Mouse (Mus musculus): ENCODE data around the gene Krt76. TPM values are rescaled to one million over a fixed set of nuclear protein-coding genes. Genes with fewer than 3 reads are reported as not detected.
A peak's percentile ranks its signal among the peaks of the same experiment; 100 is the strongest.

Krt76 gene
- polyA plus RNA-seq, 1 experiment from 2014 or later: not detected

DNA sequence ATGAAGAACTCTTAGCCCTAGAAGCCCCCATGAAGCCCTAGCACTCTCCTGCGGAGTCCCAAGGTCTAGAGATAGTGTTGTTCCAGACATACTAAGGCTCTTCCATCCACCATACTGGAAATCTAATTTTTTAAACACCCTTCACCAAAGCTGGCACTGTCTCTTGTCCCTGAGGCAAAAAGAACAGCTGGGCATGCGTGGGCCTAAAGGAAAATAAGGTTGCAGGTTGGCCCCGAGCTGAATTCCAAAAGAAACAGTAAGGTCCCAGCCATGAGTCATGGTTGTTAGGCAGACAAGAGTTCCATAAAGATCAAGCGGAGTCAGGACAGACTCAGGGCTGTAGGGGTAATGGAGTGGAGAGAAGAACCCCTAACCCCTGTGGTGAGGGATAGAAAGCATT is 19.5 kb downstream of the Krt76 start:
- Histone ChIP-seq H3K36me3 (replicated peaks; ENCODE audit: insufficient read depth, low read length) (no peaks in the 10 kb centered on the region), H3K9ac (replicated peaks) (no peak overlapping the region), H3K9me3 (ENCODE audit: low read length) (no peaks in the 10 kb centered on the region), H3K27me3 (ENCODE audit: insufficient read depth, low read length) (peaks cover 4% of the 10 kb centered on the region; the same call in 1 of the 2 replicates), H3K4me3 (ENCODE audit: low read depth, low read length) (no peak overlapping the region), H3K27ac (ENCODE audit: low read depth) (no peak overlapping the region), H3K4me1 (ENCODE audit: insufficient read depth) (no peaks in the 10 kb centered on the region), H3K4me2 (ENCODE audit: low read depth, low read length) (no peak overlapping the region)
- DNase-seq: no peak
- TF ChIP-seq EP300 (IDR thresholded peaks at IDR 0.05; ENCODE audit: low read depth): no peak
- no peak for TF ChIP-seq CTCF (IDR thresholded peaks at IDR 0.05; ENCODE audit: low read depth)
- WGBS (ENCODE audit: insufficient replicate concordance): 66% methylated on average over 4 of the region's 4 CpGs
- ATAC-seq: no peak

DNA sequence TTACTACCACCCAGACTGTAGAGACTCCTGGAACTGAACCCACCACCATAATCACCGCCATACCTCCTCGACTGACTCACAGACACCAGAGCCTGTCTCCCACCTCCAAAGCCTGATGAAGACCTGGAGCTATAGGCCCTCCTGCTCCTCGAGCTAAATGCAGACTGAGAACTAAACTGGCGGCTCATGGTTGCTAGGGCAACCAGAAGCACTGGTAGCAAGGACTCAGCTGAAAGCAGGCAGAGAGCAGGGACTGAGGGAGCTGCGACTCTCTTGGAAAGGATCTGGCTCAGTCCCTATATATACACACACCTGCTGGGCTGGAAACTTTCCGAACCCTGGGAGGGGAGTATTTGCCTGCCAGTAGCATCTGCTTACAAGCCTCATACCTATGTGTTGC is 23.3 kb downstream of the Krt76 start, which contains the start of gene Krt77:
Krt77 (minus strand) TSS at position 275 of the 400 bp plus-strand sequence.
- 36% methylated on average over 6 of the region's 6 CpGs for WGBS (ENCODE audit: insufficient replicate concordance)
- Histone ChIP-seq H3K4me3 (ENCODE audit: low read depth, low read length) (no peak within 1 kb of the TSS), H3K4me2 (ENCODE audit: low read depth, low read length) (no peak within 1 kb of the TSS), H3K27me3 (ENCODE audit: insufficient read depth, low read length) (peaks cover 4% of the 10 kb centered on the region; the same call in 1 of the 2 replicates), H3K9ac (replicated peaks) (no peak within 1 kb of the TSS), H3K27ac (ENCODE audit: low read depth) (no peak within 1 kb of the TSS), H3K4me1 (ENCODE audit: insufficient read depth) (no peaks in the 10 kb centered on the region), H3K9me3 (ENCODE audit: low read length) (no peaks in the 10 kb centered on the region), H3K36me3 (replicated peaks; ENCODE audit: insufficient read depth, low read length) (no peaks in the 10 kb centered on the region)
- DNase-seq (no peak), ATAC-seq (no peak)
- TF ChIP-seq CTCF (IDR thresholded peaks at IDR 0.05; ENCODE audit: low read depth): no peak
- TF ChIP-seq EP300 (IDR thresholded peaks at IDR 0.05; ENCODE audit: low read depth): no peak

DNA sequence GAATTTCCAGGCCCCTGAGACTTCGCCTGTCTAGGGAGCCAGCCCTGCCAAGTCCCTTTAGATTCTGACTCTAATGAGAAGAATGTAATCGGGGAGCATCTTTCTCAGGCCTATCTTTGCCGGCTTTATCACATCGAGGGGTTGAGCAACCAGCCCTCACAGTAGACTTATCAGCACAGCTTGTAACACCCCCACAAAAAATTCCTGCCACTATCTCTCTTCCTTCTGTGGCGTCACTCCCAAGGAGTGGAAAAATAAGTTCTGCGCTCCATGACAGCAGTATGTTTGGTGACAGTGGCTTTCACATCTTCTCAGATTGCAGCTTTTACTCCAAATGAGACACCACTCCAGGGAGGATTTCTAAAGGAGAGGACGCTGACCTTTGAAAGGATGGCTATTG is 26.0 kb downstream of the Krt76 start:
- TF ChIP-seq EP300 (IDR thresholded peaks at IDR 0.05; ENCODE audit: low read depth): no peak
- no peak for TF ChIP-seq CTCF (IDR thresholded peaks at IDR 0.05; ENCODE audit: low read depth)
- H3K4me1 ChIP-seq (ENCODE audit: insufficient read depth): no peaks in the 10 kb centered on the region
- H3K4me3 ChIP-seq (ENCODE audit: low read depth, low read length): no peak overlapping the region
- no peaks in the 10 kb centered on the region for H3K9me3 ChIP-seq (ENCODE audit: low read length)
- WGBS (ENCODE audit: insufficient replicate concordance): 68% methylated on average over 7 of the region's 7 CpGs
- H3K36me3 ChIP-seq (replicated peaks; ENCODE audit: insufficient read depth, low read length): no peaks in the 10 kb centered on the region
- no peak overlapping the region for H3K9ac ChIP-seq (replicated peaks)
- no peak overlapping the region for H3K27ac ChIP-seq (ENCODE audit: low read depth)
- peaks cover 6% of the 10 kb centered on the region; the same call in 1 of the 2 replicates for H3K27me3 ChIP-seq (ENCODE audit: insufficient read depth, low read length)
- H3K4me2 ChIP-seq (ENCODE audit: low read depth, low read length): no peak overlapping the region
- no peak for ATAC-seq
- no peak for DNase-seq

DNA sequence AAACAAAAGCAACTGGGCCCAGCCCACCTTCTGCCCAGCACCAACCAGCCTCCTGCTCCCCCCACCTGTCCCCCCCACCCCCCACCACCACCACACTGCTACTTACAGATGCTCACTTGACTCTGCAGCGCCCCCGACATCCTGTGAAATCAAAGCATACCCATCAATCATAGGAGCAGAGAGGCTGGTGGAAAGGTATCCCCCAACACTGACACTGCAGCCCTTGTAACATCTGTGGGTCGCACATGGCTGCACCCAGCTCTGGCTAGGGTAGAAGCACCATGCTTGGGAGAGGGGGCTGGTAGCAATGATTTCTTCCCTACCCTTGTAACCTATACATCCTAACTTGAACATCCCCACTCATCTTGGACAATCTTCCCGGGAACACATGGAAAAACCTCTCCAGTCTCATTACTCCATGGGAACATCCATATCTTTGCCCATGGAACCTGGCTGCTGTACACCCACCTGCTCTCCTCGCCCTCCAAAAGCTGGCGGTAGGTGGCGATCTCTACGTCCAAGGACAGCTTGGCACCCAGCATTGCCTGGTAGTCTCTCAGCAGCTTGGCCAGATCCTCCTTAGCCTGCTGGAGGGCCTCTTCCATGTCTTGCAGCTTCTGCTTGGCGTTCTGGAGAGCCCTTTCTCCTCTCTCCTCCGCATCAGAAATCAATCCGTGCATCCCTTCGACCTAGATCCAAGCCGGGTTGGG is 32.1 kb downstream of the Krt76 start:
- Histone ChIP-seq H3K4me3 (ENCODE audit: low read depth, low read length) (no peak overlapping the region), H3K27me3 (ENCODE audit: insufficient read depth, low read length) (peaks cover 41% of the 10 kb centered on the region), H3K4me1 (ENCODE audit: insufficient read depth) (peaks cover 6% of the 10 kb centered on the region; the same call in 1 of the 2 replicates), H3K36me3 (replicated peaks; ENCODE audit: insufficient read depth, low read length) (no peaks in the 10 kb centered on the region), H3K27ac (ENCODE audit: low read depth) (no peak overlapping the region), H3K4me2 (ENCODE audit: low read depth, low read length) (no peak overlapping the region), H3K9me3 (ENCODE audit: low read length) (no peaks in the 10 kb centered on the region), H3K9ac (replicated peaks) (no peak overlapping the region)
- WGBS (ENCODE audit: insufficient replicate concordance): 41% methylated on average over 13 of the region's 13 CpGs
- ATAC-seq: no peak
- 0 out of 2 replicates have a peak, but pooled peaks have one; percentile 16 for TF ChIP-seq CTCF (IDR thresholded peaks at IDR 0.05; ENCODE audit: low read depth)
- TF ChIP-seq EP300 (IDR thresholded peaks at IDR 0.05; ENCODE audit: low read depth): no peak
- DNase-seq: no peak

DNA sequence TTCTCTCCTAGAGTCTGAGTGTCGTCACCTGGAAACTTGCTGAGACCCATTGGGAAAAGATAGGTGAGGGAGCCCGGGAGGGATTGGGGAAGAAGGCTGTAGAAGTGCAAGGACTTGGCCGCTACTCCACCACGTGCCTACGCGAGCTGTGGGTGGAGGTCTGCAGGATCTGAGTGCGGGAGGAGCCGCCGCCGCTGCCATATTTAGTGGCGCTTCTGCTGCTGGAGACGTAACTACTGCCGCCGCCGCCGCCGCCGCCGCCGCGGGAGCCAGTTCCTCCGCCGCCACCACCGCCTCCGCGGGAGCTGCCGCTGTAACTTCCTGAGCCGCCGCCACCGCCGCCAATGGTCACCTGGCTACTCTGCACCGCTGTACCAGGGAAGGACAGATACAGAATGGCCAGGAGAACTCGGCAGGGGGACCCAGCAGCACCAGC is 33.0 kb downstream of the Krt76 start:
- ATAC-seq (no peak), DNase-seq (peak; percentile 50)
- peaks cover 43% of the 10 kb centered on the region for H3K27me3 ChIP-seq (ENCODE audit: insufficient read depth, low read length)

DNA sequence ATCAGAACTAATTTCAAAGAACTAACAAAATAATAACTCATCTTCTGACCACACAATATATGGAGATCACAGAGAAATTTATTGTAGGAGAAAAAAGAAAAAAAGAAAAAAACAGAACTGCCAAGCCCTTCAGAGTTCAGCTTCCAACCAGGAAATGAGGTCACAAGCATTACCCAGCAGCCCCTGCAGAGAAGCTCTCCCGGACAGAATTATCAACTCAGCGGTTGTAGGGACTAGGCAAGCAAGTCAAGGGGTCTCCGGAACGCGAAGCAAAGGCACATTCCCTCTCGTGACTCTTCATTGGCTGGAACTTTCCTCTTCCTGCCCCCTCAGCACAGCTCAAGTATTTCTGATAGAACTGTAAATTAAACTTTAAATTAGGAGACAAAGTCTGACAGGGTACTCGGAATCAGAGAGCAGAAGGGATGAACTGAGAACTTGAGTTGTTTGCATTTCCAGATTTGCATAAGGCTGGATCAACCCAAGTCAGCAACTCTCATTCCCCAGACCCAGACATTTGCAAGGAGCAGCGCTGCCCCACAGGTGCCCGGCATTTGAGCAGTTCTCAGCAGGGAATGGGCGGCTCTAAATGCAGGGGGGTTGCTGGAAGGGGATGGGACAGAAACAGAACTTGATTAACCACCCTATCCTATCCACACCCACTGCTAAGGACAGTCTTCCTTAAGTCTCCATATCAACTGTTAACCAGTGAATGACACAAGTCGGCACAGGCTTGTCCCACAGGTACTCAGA is 33.9 kb downstream of the Krt76 start:
- ATAC-seq (no peak), DNase-seq (no peak)
- WGBS (ENCODE audit: insufficient replicate concordance): 13% methylated on average over 11 of the region's 11 CpGs
- TF ChIP-seq CTCF (IDR thresholded peaks at IDR 0.05; ENCODE audit: low read depth): no peak
- no peak for TF ChIP-seq EP300 (IDR thresholded peaks at IDR 0.05; ENCODE audit: low read depth)
- peaks cover 43% of the 10 kb centered on the region for H3K27me3 ChIP-seq (ENCODE audit: insufficient read depth, low read length)
- no peak overlapping the region for H3K4me3 ChIP-seq (ENCODE audit: low read depth, low read length)
- no peaks in the 10 kb centered on the region for H3K36me3 ChIP-seq (replicated peaks; ENCODE audit: insufficient read depth, low read length)
- H3K9ac ChIP-seq (replicated peaks): no peak overlapping the region
- H3K4me1 ChIP-seq (ENCODE audit: insufficient read depth): peaks cover 6% of the 10 kb centered on the region; the same call in 1 of the 2 replicates
- H3K9me3 ChIP-seq (ENCODE audit: low read length): no peaks in the 10 kb centered on the region
- H3K4me2 ChIP-seq (ENCODE audit: low read depth, low read length): peak overlapping the region; percentile 66; the same call in 1 of the 2 replicates
- no peak overlapping the region for H3K27ac ChIP-seq (ENCODE audit: low read depth)

More for the DNA sequence above, 33.0 kb downstream of the Krt76 start:
- TF ChIP-seq CTCF (IDR thresholded peaks at IDR 0.05; ENCODE audit: low read depth) (no peak), EP300 (IDR thresholded peaks at IDR 0.05; ENCODE audit: low read depth) (no peak)
- H3K4me3 ChIP-seq (ENCODE audit: low read depth, low read length): peak overlapping the region; percentile 28
- no peak overlapping the region for H3K27ac ChIP-seq (ENCODE audit: low read depth)
- WGBS (ENCODE audit: insufficient replicate concordance): under 1% methylated on average over 33 of the region's 33 CpGs
- H3K4me1 ChIP-seq (ENCODE audit: insufficient read depth): peaks cover 6% of the 10 kb centered on the region; the same call in 1 of the 2 replicates
- peak overlapping the region; percentile 66 for H3K4me2 ChIP-seq (ENCODE audit: low read depth, low read length)
- no peaks in the 10 kb centered on the region for H3K36me3 ChIP-seq (replicated peaks; ENCODE audit: insufficient read depth, low read length)
- no peak overlapping the region for H3K9ac ChIP-seq (replicated peaks)
- no peaks in the 10 kb centered on the region for H3K9me3 ChIP-seq (ENCODE audit: low read length)
